Mouse (Mus musculus) CD8-positive naive resting alpha-beta T cell, adult 2 months (primary cell): Measurements from ENCODE around the gene Lst1.

Experiments used
- DNase-seq, 2 experiments: peaks; one replicate each; pipeline ENCODE4 v3.0.0; 2022; ENCODE audit warnings: low read depth in 2 of 2, low spot score in 2 of 2

The Lst1 gene

DNA sequence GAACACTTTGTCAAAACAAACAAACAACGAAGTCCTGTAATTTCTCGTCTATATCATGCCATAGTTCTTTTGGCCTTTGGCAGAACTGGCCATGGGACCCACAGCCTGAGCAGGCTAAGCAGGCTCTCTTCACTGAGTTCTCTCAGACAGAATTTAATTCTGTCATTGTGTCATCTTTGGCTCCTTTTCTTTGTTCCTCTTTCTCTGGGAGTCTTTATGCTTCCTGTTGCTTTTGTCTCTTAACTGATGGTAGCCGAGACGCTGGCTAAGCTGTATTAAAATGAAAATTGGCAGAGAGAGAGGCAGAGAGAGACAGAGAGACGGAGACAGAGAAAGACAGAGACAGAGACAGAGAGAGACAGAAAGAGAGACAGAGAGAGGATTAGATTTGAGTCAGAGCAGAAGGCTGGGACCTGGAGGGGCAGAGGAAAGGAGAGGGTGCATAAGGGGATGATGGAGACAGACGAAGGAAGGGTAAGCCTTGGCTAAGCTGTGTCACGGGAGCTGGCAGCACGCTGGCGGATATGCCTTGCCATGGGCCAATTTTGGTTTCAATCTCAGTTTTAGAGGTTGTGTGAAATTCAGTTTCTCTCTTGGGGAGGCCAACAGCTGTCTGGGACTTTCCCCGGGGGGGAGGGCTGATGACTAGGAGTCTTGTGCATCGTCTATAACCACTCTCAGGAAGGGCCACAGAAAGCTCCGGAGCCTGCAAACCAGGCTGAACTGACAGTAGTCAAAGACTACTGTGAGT is 21.7 kb upstream of the Lst1 start:
- DNase-seq = no peak

DNA sequence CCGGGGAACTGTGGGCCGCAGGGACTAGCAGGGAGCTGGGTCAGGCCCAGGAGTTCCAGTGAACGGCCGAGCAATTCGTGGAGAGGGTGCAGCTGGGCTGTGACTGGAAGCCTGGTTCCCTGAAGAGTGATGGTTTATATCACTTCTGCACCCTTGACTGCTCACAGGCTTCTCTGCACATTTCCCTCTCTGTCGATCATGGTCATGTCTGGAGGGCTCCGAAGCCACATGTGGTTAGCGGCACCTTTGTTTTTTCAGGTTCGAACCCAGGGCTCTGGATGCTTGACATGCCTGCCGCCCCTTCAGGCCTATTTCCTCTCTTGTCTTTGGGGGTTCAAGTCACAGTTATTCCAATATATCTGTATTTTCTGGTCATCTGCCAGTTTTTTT is 17.1 kb upstream of the Lst1 start:
- no peak for DNase-seq

DNA sequence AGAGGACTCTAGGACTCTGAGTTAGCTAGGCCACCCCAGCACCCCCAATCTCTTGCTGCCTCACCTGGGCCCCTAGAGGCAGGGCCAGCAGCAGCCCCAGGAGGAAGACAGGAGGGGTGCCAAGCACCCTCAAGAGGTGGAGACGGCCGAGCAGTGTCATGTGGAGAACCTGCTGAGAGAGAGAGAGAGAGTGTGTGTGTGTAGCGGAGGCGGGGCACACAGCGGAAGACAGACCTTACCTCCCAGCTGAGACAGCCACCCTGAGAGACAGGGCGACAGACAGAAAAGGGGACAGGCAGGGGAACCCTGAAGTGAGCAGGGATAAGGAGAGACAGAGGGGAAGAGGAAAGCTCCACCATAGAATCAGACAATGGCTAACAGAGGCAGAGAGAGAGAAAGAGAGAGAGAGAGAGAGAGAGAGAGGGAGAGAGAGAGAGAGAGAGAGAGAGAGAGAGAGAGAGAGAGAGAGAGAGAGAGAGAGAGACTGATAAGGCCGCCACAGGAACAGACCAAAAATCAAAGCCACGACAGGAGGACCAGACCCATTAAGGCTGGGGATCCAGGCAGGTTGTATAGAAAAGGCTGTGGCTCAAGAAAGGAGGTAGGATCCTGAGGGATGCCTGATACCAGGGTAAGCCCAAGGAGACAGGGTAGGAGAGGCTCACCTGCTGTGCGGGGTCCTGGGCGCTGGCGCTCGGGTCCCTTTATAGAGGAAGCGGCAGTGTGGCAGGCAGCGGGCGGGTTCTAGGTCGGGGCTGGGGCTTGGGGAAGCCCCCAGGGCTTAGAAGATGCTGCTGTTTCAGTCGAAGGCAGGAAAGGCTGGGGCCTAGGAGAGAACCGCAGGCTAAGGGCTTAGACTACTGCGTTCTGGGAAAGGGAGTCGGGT is 16.5 kb upstream of the Lst1 start, which contains the start of gene Lta:
Lta (minus strand) TSS at position 858 of the 886 bp plus-strand sequence.
- peak; percentile 70 to 76 for DNase-seq

DNA sequence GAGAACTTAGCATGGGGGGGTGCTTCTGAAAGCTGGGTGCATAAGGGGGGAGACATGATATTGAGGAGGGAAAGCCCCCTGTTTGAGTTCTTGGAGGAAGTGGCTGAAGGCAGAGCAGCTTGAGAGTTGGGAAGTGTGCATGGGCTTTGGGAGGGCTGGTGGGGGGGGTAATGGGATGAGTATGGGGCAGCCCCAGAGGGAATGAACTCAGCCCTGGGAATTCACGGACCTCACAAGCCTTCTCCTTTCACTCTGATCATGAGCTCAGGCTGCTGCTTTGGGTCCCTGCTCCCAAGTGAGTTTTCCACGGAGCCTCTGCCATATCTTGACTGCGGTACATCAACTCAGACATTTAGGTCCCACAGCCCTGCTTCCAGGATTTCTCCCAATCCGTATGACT is 14.2 kb upstream of the Lst1 start:
- no peak for DNase-seq

DNA sequence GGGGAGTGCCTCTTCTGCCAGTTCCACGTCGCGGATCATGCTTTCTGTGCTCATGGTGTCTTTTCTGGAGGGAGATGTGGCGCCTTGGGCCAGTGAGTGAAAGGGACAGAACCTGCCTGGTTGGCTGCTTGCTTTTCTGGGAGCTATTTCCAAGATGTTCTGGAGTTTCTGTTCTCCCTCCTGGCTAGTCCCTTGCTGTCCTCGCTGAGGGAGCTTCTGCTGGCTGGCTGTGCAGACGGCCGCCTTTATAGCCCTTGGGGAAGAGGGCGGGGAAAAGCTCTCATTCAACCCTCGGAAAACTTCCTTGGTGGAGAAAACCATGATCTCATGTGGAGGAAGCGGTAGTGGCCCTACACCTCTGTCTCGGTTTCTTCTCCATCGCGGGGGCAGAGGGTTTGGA is 13.5 kb upstream of the Lst1 start, which contains the start of gene Tnf:
Tnf (minus strand) TSS at position 221 of the 400 bp plus-strand sequence.
- DNase-seq = peak; percentile 55 to 63

DNA sequence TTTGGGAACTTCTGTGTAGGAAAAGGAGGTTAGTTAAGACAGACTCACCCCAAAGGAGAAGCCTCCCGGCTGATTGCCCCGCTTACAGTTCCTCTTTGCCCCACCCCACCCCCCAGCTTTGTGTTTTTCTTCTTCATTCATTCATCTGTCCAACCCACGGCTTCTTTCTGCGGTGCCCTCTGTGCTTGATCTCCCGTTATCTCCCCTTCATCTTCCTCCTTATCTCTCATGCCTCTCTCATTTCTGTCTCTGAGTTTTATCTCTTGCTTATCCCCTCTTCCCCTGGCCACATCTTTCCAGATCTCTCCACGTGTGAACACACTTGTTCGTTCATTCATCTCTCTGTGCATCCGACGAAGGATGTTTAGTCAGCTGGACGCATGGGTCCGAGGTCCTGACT is 12.9 kb upstream of the Lst1 start:
- DNase-seq = no peak

DNA sequence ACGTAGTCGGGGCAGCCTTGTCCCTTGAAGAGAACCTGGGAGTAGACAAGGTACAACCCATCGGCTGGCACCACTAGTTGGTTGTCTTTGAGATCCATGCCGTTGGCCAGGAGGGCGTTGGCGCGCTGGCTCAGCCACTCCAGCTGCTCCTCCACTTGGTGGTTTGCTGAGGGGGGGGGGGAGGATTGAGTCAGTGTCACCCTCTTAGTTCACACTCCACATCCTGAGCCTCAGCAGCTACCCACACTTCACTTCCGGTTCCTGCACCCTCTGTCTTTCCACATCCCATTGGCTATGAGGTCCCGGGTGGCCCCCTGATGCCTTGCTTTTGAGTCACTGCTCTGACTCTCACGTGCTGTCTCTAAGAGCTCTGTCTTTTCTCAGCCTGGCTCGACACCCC is 12.2 kb upstream of the Lst1 start:
- DNase-seq = peak; percentile 84 to 86

DNA sequence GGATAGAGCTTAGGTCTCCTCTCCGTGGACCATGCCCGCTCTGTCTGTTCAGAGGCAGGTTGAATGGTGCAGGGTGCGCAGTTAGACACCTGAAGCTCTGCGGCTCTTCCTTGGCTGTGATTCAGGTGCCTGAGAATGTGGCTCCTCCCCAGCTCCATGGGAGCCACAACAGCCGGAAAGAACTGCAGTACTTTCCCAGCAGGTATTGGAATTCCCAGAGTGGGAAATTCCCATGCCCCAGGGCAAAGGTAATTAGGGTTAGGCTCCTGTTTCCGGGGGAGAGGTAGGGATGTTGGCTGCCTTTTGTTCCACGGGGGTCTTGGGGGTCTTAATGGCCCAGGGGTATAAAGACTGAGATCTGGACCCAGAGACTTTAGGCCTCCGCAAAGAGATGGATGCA is 10.7 kb upstream of the Lst1 start:
- DNase-seq = no peak

DNA sequence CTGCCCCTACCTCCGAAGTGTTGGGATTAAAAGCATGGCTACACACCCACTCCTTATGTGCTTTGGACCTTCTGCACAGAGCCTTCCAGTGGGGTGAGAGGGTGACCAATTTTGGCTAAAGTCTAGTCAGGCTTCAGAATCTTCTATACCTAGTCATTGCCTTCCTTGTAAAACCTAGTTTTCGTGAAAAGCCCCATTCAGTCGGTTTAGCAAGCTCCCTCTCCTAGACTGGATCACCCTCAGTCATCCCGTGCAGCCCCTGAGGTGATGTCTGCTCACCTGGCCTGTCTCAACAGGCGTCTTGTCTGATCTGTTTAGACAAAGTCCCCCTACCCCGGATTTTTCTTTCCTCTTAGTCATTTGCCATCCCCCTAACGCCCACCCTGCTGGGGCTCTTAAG is 9.8 kb upstream of the Lst1 start:
- DNase-seq = no peak

DNA sequence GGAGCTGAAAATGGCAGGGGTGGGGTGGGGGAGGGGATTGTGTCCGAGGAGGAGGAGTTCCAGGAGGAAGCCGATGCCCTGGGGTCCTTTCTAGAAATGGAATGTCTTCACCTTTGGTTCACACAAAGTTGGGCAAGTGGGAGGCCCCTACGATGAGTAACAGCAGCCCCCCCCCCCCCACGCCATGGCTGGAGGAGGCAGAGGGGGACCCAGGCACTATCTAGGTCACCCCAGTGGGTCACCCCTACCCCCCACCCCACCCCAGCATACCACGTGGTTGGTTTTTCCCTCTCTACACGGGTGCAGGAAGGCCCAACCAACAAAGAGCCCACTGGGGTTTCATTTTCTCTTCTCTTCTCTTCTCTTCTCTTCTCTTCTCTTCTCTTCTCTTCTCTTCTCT is 8.9 kb upstream of the Lst1 start:
- no peak for DNase-seq

DNA sequence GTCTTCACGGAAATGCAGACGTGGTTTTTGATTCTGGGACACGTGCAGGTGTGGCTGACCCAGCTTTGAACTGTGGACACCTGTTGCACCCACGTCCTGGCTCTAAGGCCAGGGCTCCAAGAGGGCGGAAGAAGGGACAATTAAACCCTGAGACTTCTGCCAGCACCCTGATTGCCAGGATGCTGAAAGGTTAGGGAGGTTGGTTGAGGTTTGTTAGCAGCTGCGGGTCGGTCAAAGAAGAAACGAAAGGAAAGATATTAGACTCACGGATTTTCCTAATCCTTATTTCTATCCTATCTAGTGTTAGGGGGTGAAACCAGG is 8.0 kb upstream of the Lst1 start:
- DNase-seq = no peak

DNA sequence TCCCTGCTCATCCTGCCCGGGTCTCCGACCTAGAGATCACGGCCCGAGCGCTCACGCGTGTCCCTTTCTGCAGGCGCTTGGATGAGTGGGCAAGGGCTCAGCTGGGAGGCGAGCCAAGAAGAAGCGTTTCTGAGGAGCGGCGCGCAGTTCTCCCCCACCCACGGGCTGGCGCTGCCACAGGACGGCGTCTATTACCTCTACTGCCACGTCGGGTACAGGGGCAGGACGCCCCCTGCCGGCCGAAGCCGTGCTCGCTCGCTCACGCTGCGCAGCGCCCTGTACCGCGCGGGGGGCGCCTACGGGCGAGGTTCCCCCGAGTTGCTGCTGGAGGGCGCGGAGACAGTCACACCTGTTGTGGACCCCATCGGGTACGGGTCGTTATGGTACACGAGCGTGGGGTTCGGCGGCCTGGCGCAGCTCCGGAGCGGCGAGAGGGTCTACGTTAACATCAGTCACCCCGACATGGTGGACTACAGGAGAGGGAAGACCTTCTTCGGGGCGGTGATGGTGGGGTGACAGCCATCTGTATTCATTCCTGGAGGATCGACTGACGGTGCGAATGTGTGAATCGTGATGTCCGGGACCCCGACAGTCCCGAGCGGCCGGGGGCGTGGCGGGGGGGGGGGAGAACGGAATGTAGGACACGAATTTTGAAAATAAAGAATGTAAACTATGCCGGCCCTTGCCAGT is 7.5 kb upstream of the Lst1 start:
- DNase-seq = peak; percentile 92 to 93

DNA sequence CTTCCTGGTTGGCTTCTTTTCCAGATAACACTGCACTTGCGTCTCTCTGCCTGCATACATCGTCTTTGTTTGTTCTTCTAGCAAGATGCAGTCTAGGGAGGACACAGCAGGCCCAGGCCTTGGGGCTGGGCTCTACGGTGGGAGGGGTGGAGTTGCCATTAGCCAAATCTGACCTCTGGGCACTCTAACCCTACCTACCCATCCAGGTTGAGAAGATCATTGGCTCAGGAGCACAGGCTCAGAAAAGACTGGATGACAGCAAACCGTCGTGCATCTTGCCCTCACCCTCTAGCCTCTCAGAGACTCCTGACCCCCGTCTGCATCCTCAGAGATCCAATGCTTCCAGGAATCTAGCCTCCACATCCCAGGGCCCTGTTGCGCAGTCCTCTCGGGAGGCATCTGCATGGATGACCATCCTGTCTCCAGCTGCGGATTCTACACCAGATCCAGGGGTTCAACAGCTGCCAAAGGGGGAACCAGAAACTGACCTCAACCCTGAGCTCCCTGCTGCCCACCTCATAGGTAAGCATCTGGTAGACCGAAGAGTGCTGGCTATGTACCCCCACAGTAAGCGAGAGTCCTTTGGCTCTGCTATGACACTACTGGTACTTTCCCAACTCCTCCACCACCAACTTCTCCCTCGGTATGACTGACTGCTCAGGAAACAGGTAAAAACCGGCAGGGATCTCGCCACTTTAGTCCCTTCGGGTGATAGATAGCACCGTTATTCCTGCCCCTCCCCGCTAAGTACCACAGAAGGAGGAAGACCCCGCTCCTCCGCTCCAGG is 6.8 kb upstream of the Lst1 start:
- DNase-seq = no peak

DNA sequence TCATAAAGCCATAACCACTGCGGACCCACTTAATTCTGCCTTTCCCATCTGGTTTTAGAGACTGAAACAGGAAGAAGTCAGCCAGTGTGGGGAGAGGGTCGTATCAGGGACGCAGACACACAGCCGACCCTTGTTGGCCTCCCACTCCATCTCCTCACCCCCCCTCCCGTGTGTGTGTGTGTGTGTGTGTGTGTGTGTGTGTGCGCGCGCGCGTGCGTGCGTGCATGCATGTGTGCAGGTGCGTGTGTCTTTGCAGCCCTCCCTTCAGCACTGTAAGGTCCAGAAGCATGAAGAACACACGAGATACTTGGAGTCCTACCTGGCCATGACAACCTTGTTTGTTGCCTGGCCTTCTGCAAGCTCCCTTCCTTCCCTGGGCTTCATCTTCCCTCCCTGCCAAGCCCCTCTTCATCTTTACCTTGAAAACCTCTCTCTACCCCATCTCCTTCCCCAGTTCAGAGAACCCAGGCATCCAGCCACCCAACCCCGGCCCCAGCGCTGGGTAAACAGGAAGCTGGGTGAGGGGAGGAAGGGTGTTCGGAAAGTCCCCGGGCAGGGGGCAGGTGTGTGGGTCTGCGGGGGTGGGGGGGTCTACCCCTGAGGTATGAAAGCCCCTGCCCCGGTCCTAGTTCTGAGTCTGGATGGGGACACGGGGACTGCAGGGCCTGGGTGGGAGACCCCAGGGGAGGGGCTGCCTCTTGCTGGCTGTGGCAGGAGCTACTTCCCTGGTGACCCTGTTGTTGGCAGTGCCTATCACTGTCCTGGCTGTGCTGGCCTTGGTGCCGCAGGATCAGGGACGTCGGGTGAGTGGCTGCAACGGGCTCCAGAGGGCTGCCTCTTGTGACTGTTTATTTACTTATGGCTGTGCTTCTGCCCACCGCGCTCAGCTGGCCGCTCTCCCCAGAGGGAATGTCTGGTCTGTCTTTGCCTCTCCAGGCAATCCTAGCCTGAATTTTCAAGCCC is 5.9 kb upstream of the Lst1 start, which contains the start of gene Ltb:
Ltb (plus strand) TSS at position 559 of the 963 bp plus-strand sequence.
- peak; percentile 56 to 71 for DNase-seq

DNA sequence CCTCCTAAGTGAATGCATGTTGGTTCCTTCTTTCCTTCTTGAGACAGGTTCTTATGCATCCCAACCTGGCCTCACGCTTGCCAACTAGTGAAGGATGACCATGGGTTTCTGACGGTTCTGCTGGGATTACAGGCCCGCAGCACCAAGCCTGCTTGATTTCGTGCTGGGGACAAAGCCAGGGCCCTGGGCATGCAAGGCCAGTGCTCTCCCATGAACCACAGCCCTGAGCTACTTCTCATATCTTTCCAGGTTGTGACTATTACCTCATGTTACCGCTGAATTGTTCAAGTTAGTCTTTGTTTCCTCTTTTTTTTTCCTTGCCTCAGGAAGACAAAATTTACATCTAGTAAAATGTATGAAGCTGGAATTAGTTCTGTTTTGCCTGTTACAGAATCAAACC is 4.7 kb upstream of the Lst1 start:
- no peak for DNase-seq

DNA sequence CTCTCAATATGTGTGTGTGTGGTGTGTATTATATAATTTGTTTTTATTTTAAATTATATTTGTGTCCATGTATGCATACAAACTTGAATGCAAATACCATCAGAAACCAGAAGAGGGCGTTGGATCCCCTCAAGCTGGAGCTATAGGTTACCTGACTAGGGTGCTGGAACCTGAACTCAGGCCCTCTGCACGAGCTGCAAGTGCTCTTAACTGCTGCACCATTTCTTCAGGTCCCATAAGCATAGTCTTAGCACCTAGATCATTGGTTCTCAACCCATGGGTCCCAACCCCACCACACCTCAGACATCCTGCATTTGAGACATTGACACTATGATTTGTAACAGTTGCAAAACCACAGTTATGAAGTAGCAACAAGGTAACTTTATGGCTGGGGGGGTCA is 3.5 kb upstream of the Lst1 start:
- DNase-seq = no peak

DNA sequence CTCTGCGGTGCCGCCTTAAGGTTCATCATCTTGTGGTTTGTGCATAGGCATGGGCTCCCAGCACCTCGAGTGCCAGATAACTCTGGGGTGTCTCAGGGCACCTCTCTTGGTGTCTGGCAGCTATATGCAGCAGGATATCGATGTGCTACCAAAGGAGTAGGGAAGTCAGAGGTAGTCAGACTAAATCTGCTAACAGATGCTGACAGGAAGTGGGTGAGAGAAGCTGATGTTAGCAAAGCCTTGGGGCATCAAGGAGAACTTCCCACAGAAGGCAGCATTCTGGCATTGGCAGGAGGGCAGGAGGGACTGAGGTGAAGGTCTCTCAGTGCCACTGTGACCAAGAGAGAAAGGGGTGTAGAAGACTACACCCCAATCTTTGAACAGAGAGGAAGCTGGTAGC is 1.9 kb upstream of the Lst1 start:
- peak; percentile 52 to 58 for DNase-seq

DNA sequence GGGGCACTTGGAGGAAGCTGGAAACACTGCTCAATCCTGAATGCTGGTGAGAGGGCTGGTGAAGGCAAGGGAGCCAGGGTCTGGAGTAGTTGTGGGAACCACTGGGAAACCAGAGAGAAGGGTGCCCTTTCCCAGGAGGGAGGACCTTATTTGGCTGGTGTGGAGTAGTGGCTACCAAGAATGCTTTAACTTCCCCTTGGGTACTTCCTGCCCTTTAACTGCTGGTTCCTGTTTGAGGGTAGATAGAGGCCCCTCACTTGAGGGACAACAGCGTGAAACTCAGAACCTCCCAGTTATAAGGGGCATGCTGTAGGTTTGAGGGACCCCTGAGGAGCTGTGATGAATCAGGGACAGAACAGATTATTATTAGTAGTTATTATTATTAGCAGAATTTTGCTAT is 947 bp upstream of the Lst1 start:
- DNase-seq = no peak

DNA sequence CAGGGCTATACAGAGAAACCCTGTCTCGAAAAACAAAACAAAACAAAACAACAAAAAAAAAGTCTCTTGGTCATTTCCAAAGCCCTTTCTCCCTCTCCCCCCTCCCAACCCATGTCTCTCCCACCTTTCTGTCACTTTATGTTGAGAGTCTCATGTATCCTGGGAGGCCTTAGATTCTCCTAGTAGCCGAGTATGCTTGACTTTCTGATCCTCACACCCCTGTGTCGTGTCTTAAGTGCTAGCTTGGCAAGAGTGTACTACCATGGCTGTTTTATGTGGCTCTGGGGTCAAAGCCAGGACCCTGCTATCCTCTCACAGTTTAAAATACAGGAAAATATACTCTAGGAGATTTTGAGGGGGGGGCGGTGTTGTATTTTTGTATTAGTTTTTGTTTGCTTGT is 894 bp downstream of the Lst1 start:
- DNase-seq = no peak

DNA sequence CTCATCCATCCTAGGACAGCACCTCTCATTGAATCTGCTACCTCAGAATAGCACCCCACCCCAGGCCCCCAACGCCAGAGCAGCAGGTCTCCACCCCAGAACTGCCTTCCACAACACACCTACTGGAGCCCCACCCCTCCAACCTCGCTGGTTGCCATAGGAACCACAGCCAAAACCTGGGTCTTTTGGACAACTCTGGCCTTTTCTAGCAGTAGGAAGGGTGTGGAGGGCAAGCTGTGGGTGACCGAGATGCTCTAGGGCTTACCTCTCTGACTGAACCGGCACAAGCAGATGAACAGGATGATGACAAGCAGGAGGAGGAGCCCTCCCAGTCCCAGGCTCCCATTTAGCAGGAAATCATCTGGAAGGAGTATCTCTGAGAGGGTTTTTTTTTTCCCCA is 1.6 kb downstream of the Lst1 start:
- peak in 1 of 2 experiments; percentile 59 for DNase-seq
